Mouse (Mus musculus) urinary bladder, postnatal 0 days (tissue): ENCODE measurements around the gene Mr1. TPM values are rescaled to one million over a fixed set of nuclear protein-coding genes. Genes with fewer than 3 reads are reported as not detected.

ENCODE experiments used
- polyA plus RNA-seq: library from polyadenylated mRNA; unstranded; fragments of >200 nt; fragmentation: Nextera tagmentation; extraction: Ambion mirVana; gene quantifications from 2 replicates; pipeline ENCODE4 v1.2.1, GENCODE M21; 2015

Gene Mr1
- polyA plus RNA-seq, result 6.2 and 7.3 TPM in 2 replicates

DNA sequence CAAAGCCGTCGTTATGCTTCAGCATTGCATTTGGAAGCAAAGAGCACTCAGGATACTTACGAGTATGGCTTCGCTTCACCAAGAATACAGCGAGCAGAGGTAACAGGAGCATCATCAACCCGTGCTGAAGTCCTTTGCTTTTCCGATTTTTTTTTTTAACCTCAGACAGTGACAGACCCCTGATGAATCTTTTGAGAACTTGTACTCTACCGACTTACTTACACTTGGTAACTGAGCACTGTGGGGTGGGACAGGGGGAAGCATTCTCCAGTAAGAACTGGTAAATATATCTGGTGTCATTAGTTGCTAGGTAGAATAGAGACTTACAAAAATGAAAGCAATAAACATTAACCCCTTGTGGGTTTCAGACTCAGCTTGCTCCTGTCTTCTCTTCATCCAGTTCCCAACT lies at the start of gene Mr1:
Gene Mr1 (minus strand): TSS at position 243 of the 409 bp plus-strand sequence.

DNA sequence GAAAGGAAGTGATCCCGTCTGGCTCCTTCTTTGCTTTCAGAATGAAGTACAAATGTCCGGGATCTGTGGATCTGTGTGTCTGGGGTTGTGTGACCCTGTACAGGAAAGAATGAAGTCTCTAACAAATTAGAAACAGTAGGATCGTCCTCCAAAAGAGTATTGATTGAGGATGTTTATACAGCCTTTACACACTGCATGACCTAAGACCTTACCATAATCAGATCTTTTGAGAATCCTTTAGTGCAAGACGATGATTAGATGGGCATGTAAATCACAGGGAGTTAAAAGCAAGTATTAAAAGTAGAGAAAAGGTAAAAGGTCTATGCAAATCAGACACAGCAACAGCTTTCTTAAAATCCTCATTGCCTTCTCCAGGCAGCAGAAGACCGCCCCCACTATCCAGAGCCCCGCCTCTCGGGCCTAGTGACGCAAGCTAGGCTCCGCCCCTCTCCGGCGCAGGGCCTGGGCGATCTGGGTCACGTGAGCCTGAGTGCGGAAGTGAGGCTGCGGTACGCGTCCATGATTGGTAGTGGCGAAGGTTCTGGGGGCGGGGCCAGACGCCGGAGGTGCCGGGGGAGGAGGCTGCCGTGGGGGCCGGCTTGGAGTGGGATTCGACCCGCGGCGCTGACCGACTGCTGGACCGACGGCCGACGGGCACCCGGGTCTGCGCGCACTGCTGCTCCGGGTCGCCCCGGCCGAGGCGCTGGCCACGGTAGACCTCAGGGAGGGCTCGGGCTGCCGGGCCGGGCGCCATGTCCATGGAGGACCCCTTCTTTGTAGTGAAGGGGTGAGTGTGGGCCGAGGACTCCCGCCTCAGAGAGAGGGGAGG lies 11.7 kb upstream of the Mr1 start, which contains the start of gene Stx6:
Gene Stx6 (plus strand): TSS at position 575 of the 829 bp plus-strand sequence.

GRCm38 (mm10) chr1:155099280-155099848 lies 47.2 kb downstream of the Mr1 start, which contains the start of gene Ier5:
Gene Ier5, minus strand, starts transcription at chr1:155099636.

Other genes starting within 250 kb of the Mr1 start
- 5.8 and 5.9 TPM in 2 replicates for gene Ier5, start 47.2 kb downstream of the Mr1 start, polyA plus RNA-seq
- 31.7 and 32.0 TPM in 2 replicates for gene Stx6, start 11.9 kb upstream of the Mr1 start, polyA plus RNA-seq
- gene BC034090, start 97.6 kb upstream of the Mr1 start, polyA plus RNA-seq, result 5.7 and 6.8 TPM in 2 replicates